Mouse (Mus musculus) urinary bladder, adult 2 months (tissue): ENCODE results near the gene Pde4d. TPM values are rescaled to one million over a fixed set of nuclear protein-coding genes. Genes with fewer than 3 reads are reported as not detected.

Source experiments
- DNase-seq: peaks from one replicate; pipeline ENCODE4 v3.0.0; 2022; ENCODE audit warnings: low spot score
- polyA plus RNA-seq: library from polyadenylated mRNA; depleted of rRNA; stranded (reverse); fragments of >200 nt; gene quantifications from 2 replicates; pipeline ENCODE4 v1.2.3, GENCODE M21; 2012

The Pde4d gene
- polyA plus RNA-seq, 1 experiment = 21.4 TPM

- no peak for DNase-seq
Measured at GRCm38 (mm10) chr13:109296347-109297037, 846.7 kb downstream of the Pde4d start.

- no peak for DNase-seq
Measured at GRCm38 (mm10) chr13:109298852-109299251, 849.1 kb downstream of the Pde4d start.

GRCm38 (mm10) chr13:109299511-109300250 is 849.9 kb downstream of the Pde4d start:
- no peak for DNase-seq

- DNase-seq = no peak
Measured at GRCm38 (mm10) chr13:109312542-109312941, 862.8 kb downstream of the Pde4d start.

GRCm38 (mm10) chr13:109315608-109316007 is 865.9 kb downstream of the Pde4d start:
- DNase-seq = no peak

DNA sequence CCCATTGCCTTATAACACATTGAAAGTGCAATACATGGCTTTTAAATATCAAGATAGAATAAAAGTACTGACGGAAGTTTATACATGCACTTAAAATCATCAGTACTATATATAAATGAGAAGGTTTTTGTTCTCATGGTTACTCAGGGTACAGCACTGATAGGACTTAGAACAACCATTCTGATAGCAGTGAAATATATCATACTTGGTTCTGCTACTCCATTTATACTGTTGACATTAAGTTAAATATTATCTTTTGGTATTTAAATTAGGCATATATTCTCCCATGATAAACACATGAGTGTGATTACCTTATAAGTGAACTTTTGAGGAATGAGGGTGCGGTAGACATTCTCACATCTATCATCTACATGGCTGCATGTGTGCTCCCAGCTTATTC is 867.9 kb downstream of the Pde4d start:
- no peak for DNase-seq

DNA sequence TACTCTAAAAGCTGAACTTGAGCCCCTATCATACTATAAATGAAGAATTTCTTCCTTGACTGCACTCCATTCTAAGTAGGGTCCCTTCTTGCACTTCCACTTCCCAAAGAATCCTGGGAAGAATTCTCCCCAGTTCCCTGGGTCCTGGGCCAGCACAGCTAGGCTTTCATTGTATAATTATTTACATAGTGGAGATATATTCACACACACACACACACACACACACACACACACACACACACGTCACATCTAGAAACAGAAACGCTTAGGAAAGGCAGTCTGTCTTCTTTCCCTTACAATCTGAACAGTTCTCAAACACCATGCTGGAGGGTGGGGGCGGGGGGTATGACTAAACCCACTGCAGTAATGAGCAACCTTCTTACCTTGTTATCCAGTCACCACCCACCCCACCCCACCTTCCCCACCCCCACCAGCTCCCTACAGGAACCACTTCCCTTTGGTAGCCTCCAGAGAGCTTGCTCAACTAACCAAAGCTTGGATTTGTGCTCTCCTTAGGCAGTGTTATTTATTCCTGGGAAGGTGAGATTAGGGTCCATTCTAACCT is 868.8 kb downstream of the Pde4d start:
- DNase-seq = no peak

DNA sequence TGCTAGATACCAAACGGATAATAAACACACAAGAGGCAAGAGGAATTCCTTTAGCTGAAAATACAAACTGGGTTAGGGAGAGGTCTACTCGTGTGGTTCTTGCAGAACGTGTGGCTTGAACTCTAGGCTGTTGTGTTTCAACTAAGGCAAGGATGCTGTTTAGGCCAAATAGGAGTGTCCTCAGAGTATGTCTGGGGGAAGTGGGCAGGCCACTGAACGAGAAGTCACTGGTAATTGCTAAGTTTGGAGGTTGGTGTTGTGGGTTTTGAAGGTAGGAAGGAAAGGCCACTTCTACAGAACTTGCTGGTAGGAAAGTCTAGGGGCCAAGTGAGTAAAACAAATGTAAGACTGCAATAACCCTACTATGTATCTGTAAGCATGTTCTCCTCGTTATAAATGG is 876.3 kb downstream of the Pde4d start:
- no peak for DNase-seq

- DNase-seq = no peak
Measured at GRCm38 (mm10) chr13:109331563-109331962, 881.8 kb downstream of the Pde4d start.

DNA sequence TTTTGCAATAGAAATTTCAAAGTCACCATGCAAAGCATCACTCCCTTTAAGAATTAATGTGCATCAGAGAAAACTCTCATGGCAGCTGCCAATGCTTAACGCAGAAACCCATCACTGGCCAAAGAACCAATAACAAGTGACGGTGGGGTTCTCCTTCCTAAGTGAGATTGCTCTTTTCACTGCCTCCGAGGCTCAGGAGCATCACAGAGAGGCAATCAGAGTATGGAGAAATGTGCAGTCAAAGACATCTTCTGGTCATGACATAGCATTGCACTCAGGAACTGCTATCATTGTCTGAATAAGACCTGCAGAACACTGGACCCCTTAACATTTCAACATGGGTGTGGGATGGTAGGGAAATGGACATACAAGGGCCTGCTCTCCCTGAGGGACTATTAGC is 892.2 kb downstream of the Pde4d start:
- DNase-seq = no peak

GRCm38 (mm10) chr13:109342469-109342868 is 892.7 kb downstream of the Pde4d start:
- no peak for DNase-seq

- DNase-seq = no peak
Measured at GRCm38 (mm10) chr13:109343596-109343995, 893.8 kb downstream of the Pde4d start.

DNA sequence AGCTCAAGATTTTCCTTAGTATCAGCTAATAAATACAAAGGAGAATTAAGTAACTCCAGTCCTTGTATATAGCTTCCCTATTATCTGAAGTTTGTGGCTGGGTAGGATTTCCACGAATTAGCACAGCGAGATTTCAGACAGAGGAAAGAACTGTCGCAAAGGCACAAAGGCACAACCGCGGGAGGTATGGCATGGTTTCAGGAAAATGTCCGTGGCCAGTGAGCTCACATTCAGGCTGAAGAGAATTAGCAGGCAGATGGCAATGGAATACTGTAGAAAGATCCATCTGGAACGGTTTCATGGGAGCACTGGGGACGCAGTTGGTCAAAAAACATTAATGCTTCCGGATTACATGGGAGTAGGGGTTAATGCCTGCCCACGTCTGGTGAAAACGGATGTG is 898.0 kb downstream of the Pde4d start:
- no peak for DNase-seq

DNA sequence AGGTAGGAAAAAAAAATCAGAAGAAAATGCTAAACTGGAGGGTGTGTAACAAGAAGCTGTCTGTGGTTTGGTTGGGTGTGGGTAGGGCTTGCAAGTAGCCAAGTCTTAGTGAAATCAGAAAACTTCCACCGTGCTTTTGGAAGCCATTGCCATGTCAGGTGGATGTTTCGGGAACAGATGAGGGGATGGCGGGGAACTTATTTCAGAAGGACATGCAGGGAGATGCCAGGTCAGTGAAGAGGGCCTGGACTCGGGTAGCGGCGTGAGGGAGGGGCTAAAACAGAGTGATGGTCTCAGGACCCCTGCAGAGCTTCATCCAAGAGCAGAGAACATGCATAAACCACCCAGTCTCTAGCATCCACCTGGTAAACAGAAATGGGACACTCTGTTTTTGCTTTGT is 898.6 kb downstream of the Pde4d start:
- DNase-seq = no peak

GRCm38 (mm10) chr13:109350100-109350499 is 900.4 kb downstream of the Pde4d start:
- DNase-seq = no peak

- DNase-seq = no peak
Measured at GRCm38 (mm10) chr13:109354017-109354416, 904.3 kb downstream of the Pde4d start.

GRCm38 (mm10) chr13:109356252-109356651 is 906.5 kb downstream of the Pde4d start:
- no peak for DNase-seq

GRCm38 (mm10) chr13:109359994-109360393 is 910.2 kb downstream of the Pde4d start:
- DNase-seq = no peak

DNA sequence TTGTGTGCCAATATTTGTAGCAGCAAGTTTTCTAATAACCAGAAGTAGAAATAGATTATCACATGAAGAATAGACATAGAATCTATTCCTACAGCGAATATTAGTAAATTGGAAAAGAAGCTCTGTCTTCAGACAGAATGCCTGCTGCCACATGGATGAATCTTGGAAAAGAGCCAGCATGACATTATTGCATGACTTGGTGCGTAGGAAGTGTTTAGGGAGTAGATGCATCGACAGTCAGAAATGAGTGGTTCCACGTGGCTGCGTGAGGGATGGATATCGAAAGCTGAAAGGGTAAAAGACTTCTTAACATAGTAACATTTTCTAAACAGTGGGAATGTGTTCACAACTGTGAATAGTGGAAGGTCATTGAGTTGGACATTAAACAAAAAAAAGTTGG is 912.6 kb downstream of the Pde4d start:
- no peak for DNase-seq

- no peak for DNase-seq
Measured at GRCm38 (mm10) chr13:109374465-109374864, 924.7 kb downstream of the Pde4d start.

DNA sequence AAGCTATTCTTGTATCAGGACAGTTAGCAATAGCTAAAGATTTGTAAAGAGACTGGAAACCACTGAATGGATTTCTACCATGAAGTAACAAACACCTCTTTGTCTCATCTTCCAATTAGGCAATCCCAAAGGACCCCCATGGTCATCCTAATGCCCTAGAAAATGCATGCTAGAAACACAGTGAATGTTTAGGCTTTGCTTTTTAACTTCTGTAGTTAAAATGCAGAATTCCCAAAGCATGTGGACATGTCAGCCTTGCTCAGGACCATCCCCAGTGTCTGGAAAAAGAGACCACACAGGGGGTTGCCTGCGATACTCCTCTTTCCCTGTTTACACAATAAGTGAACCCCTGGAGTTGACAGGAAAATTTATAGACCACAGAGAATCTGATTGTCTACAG is 926.9 kb downstream of the Pde4d start:
- DNase-seq = no peak

GRCm38 (mm10) chr13:109380149-109380548 is 930.4 kb downstream of the Pde4d start:
- no peak for DNase-seq

- no peak for DNase-seq
Measured at GRCm38 (mm10) chr13:109388626-109389220, 939.0 kb downstream of the Pde4d start.
